Mouse (Mus musculus) neural tube, embryonic 13.5 days (tissue): ENCODE results near the gene Pcdh19. TPM values are rescaled to one million over a fixed set of nuclear protein-coding genes. Genes with fewer than 3 reads are reported as not detected.

Experiments used
- ATAC-seq: fragments of 200-750 bp; cut with Nextera tagmentation; 2 replicates; pipeline ENCODE4 v1.8.0; 2017; ENCODE audit warnings: low read depth, mild to moderate bottlenecking, moderate TSS enrichment, moderate library complexity
- H3K27ac ChIP-seq: fragments of 300-500 bp; sonication (generic); replicated peaks from 2 replicates; pipeline ENCODE4 v1.5.1; 2015; ENCODE audit warnings: moderate library complexity, mild to moderate bottlenecking, inconsistent platforms
- H3K27me3 ChIP-seq: fragments of 300-500 bp; sonication (generic); 2 replicates; pipeline ENCODE4 v1.6.1; 2015; ENCODE audit warnings: mild to moderate bottlenecking, inconsistent platforms
- H3K36me3 ChIP-seq: fragments of 300-500 bp; sonication (generic); 2 replicates; pipeline ENCODE4 v1.6.1; 2015; ENCODE audit warnings: mild to moderate bottlenecking, inconsistent platforms
- H3K4me1 ChIP-seq: fragments of 300-500 bp; sonication (generic); replicated peaks from 2 replicates; pipeline ENCODE4 v1.6.1; 2015; ENCODE audit warnings: inconsistent platforms
- H3K4me2 ChIP-seq: fragments of 300-500 bp; sonication (generic); 2 replicates; pipeline ENCODE4 v1.6.1; 2015; ENCODE audit warnings: inconsistent platforms, mild to moderate bottlenecking, moderate library complexity
- H3K4me3 ChIP-seq: fragments of 300-500 bp; sonication (generic); 2 replicates; pipeline ENCODE4 v1.5.1; 2015; ENCODE audit warnings: mild to moderate bottlenecking, inconsistent platforms
- H3K9ac ChIP-seq: fragments of 300-500 bp; sonication (generic); 2 replicates; pipeline ENCODE4 v1.6.1; 2015; ENCODE audit warnings: moderate library complexity, mild to moderate bottlenecking, inconsistent platforms
- H3K9me3 ChIP-seq: fragments of 300-500 bp; sonication (generic); 2 replicates; pipeline ENCODE4 v1.6.1; 2016; ENCODE audit warnings: inconsistent platforms
- WGBS: fragments of 180-500 bp; shearing (Covaris S2); methylation state at CpG from one replicate; pipeline ENCODE4 v1.1.7; 2015; 5-methylcytosine and 5-hydroxymethylcytosine counted together
- polyA plus RNA-seq: library from polyadenylated mRNA; unstranded; fragments of >200 nt; fragmentation: Nextera tagmentation; extraction: Ambion mirVana; gene quantifications from 2 replicates; pipeline ENCODE4 v1.2.1, GENCODE M21; 2015

Gene Pcdh19
- polyA plus RNA-seq, 1 experiment from 2014 or later, result 9.1 TPM

DNA sequence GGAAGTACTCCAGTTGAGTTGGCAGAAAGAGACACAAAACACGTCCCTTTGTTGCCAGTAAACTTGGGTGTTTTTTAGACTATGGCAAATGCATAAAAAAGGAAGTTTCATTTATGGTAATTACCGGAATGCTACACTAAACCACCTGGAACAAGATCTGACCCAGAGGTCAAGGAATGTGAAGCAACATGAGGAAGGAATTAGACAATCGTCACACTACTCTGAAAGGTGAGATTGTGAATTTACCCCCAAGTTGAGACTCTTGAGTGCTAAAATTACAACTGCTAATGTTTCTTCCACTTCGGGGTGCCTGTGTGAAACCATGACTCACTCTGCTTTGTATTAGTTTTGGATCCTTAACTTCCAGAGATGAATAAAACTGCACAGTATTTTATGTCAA lies 33.6 kb downstream of the Pcdh19 start:
- 75% methylated on average over 4 of the region's 4 CpGs for WGBS
- peaks cover 5% of the 10 kb centered on the region for H3K27me3 ChIP-seq
- 0 out of 2 replicates have a peak, but pooled peaks cover 6% of the 10 kb centered on the region for H3K4me1 ChIP-seq
- H3K4me3 ChIP-seq, result no peak overlapping the region
- no peaks in the 10 kb centered on the region for H3K36me3 ChIP-seq
- H3K9ac ChIP-seq, result no peak overlapping the region
- no peak for ATAC-seq
- no peaks in the 10 kb centered on the region for H3K9me3 ChIP-seq
- no peak overlapping the region for H3K4me2 ChIP-seq
- no peak overlapping the region for H3K27ac ChIP-seq

DNA sequence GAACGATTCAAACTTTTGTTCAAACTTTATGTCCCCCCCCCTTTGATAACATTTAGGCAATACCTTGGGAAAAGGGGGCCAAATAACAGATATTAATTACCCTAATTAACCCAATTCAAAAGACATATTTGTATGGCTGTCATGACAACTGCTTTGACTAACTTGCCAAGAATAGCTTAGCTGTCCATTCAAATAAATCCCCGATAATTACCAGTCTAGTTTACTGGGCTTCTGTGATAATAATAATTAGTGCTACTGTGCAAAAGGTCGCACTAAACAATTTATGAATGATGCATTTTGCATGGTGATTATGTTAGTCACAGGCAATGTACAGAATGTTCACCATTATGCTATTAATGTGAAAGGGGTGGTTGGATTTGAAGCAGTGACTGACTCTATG lies 35.7 kb downstream of the Pcdh19 start:
- H3K4me3 ChIP-seq, result no peak overlapping the region
- no peak overlapping the region for H3K27ac ChIP-seq
- H3K27me3 ChIP-seq, result peaks cover 5% of the 10 kb centered on the region; the same call in 1 of the 2 replicates
- no peaks in the 10 kb centered on the region for H3K9me3 ChIP-seq
- no peak for ATAC-seq
- H3K4me1 ChIP-seq, result 0 out of 2 replicates have a peak, but pooled peaks cover 6% of the 10 kb centered on the region
- WGBS, result 63% methylated on average over 3 of the region's 3 CpGs
- no peaks in the 10 kb centered on the region for H3K36me3 ChIP-seq
- H3K9ac ChIP-seq, result no peak overlapping the region
- H3K4me2 ChIP-seq, result no peak overlapping the region

DNA sequence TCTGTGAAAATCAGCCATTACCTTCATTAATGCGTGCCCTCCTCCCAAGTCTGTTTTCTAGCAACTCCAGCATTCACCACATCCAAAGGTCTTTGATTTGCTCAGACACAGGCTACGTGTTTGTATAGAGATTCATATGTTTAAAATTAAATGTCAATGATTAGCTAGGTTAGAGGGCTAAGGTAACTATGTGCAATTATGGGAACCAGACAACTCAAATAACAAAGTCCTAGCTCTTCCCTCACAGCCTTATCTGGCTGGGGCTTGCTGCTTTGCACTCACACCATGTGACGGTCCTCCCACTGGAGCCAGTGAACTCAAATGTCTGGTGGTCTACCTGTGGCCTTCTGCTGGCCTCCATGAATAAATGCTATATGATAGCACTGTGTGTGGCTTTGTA lies 38.4 kb downstream of the Pcdh19 start:
- Histone ChIP-seq H3K4me3 (no peak overlapping the region), H3K27ac (no peak overlapping the region), H3K36me3 (no peaks in the 10 kb centered on the region), H3K9me3 (no peaks in the 10 kb centered on the region), H3K4me1 (no peaks in the 10 kb centered on the region), H3K4me2 (no peak overlapping the region), H3K9ac (no peak overlapping the region), H3K27me3 (no peaks in the 10 kb centered on the region)
- ATAC-seq, result no peak
- WGBS, result 81% methylated on average over 3 of the region's 3 CpGs

GRCm38 (mm10) chrX:133647809-133648208 lies 41.0 kb downstream of the Pcdh19 start:
- no peaks in the 10 kb centered on the region for H3K27me3 ChIP-seq
- no peak overlapping the region for H3K27ac ChIP-seq
- no peak overlapping the region for H3K9ac ChIP-seq
- no peaks in the 10 kb centered on the region for H3K4me1 ChIP-seq
- H3K4me3 ChIP-seq, result no peak overlapping the region
- H3K4me2 ChIP-seq, result no peak overlapping the region
- H3K36me3 ChIP-seq, result no peaks in the 10 kb centered on the region
- no peaks in the 10 kb centered on the region for H3K9me3 ChIP-seq
- 72% methylated on average over 2 of the region's 2 CpGs for WGBS
- no peak for ATAC-seq

- Histone ChIP-seq H3K4me2 (no peak overlapping the region), H3K27me3 (no peaks in the 10 kb centered on the region; the same call in 1 of the 2 replicates), H3K36me3 (no peaks in the 10 kb centered on the region), H3K27ac (no peak overlapping the region), H3K4me3 (no peak overlapping the region), H3K4me1 (no peaks in the 10 kb centered on the region), H3K9ac (no peak overlapping the region), H3K9me3 (no peaks in the 10 kb centered on the region)
- no peak for ATAC-seq
Measured at GRCm38 (mm10) chrX:133639445-133639844, 49.3 kb downstream of the Pcdh19 start.

GRCm38 (mm10) chrX:133629538-133629937 lies 59.2 kb downstream of the Pcdh19 start:
- ATAC-seq, result no peak
- H3K36me3 ChIP-seq, result no peaks in the 10 kb centered on the region
- 79% methylated on average over 8 of the region's 8 CpGs for WGBS
- no peaks in the 10 kb centered on the region for H3K9me3 ChIP-seq
- no peak overlapping the region for H3K4me3 ChIP-seq
- H3K9ac ChIP-seq, result no peak overlapping the region
- H3K27ac ChIP-seq, result no peak overlapping the region
- no peak overlapping the region for H3K4me2 ChIP-seq
- H3K27me3 ChIP-seq, result no peaks in the 10 kb centered on the region
- H3K4me1 ChIP-seq, result no peaks in the 10 kb centered on the region

GRCm38 (mm10) chrX:133618222-133618621 lies 70.6 kb downstream of the Pcdh19 start:
- H3K36me3 ChIP-seq, result no peaks in the 10 kb centered on the region
- WGBS, result 78% methylated on average over 1 of the region's 1 CpGs
- no peak for ATAC-seq

GRCm38 (mm10) chrX:133605828-133606227 lies 83.0 kb downstream of the Pcdh19 start:
- no peaks in the 10 kb centered on the region for H3K4me1 ChIP-seq
- no peak overlapping the region for H3K4me2 ChIP-seq
- H3K9me3 ChIP-seq, result no peaks in the 10 kb centered on the region
- H3K36me3 ChIP-seq, result no peaks in the 10 kb centered on the region
- H3K9ac ChIP-seq, result no peak overlapping the region
- no peak overlapping the region for H3K27ac ChIP-seq
- no peak overlapping the region for H3K4me3 ChIP-seq
- no peak for ATAC-seq
- H3K27me3 ChIP-seq, result 0 out of 2 replicates have a peak, but pooled peaks cover 4% of the 10 kb centered on the region
- 70% methylated on average over 4 of the region's 4 CpGs for WGBS

More at GRCm38 (mm10) chrX:133618222-133618621, 70.6 kb downstream of the Pcdh19 start:
- no peak overlapping the region for H3K4me3 ChIP-seq
- H3K27me3 ChIP-seq, result no peaks in the 10 kb centered on the region
- no peak overlapping the region for H3K27ac ChIP-seq
- no peaks in the 10 kb centered on the region for H3K4me1 ChIP-seq
- H3K9me3 ChIP-seq, result no peaks in the 10 kb centered on the region
- H3K9ac ChIP-seq, result no peak overlapping the region
- H3K4me2 ChIP-seq, result no peak overlapping the region

DNA sequence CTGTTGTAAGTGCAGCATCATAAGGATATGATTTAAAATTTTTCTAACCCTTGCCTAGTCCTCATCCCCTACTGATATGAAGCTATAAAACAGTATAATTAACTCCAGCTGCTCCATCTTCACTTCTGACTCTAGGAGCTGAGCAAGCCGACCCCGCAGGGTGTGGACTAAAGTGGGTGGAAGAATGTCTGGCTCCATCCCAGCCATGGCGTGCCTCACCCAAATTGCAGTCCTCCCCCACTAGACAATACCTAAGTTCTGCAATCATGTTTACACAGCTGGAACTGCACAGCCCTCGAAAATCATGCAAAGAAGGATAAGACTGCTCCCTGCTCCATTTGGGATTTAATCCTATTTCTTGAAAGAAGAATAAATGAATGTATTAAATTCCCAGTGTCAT lies 84.5 kb downstream of the Pcdh19 start:
- H3K36me3 ChIP-seq, result no peaks in the 10 kb centered on the region
- H3K4me2 ChIP-seq, result no peak overlapping the region
- H3K4me3 ChIP-seq, result no peak overlapping the region
- no peak for ATAC-seq
- no peaks in the 10 kb centered on the region for H3K4me1 ChIP-seq
- 0 out of 2 replicates have a peak, but pooled peaks cover 4% of the 10 kb centered on the region for H3K27me3 ChIP-seq
- H3K27ac ChIP-seq, result no peak overlapping the region
- WGBS, result 46% methylated on average over 4 of the region's 4 CpGs
- no peak overlapping the region for H3K9ac ChIP-seq
- H3K9me3 ChIP-seq, result no peaks in the 10 kb centered on the region

DNA sequence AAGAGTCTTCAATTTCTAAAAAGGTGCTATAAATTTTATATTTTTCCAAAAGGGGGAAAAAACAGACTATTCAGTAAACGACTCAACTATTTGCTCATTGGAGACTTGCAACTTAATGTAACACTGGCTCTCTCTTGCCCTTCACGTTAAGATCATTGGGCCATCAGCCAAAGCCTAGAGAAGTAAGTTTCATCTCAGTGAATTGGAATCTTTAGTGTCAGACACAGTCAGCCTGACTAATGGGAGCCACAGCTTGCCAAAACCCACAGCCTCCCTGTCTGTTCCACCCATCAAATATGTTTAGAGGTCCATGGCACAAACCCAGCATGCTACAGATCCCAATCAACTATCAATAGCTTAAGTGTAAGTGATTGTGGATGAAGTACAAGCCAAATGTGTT lies 86.7 kb downstream of the Pcdh19 start:
- Histone ChIP-seq H3K9ac (no peak overlapping the region), H3K27ac (no peak overlapping the region), H3K36me3 (no peaks in the 10 kb centered on the region), H3K4me2 (no peak overlapping the region), H3K4me3 (no peak overlapping the region), H3K27me3 (no peaks in the 10 kb centered on the region), H3K4me1 (no peaks in the 10 kb centered on the region), H3K9me3 (no peaks in the 10 kb centered on the region)
- WGBS, result 72% methylated on average over 2 of the region's 2 CpGs
- no peak for ATAC-seq

- H3K27ac ChIP-seq, result no peak overlapping the region
- no peaks in the 10 kb centered on the region for H3K27me3 ChIP-seq
- H3K4me3 ChIP-seq, result no peak overlapping the region
- H3K36me3 ChIP-seq, result no peaks in the 10 kb centered on the region
- no peak for ATAC-seq
- H3K9ac ChIP-seq, result no peak overlapping the region
- H3K4me1 ChIP-seq, result no peaks in the 10 kb centered on the region
- WGBS, result 81% methylated on average over 1 of the region's 1 CpGs
- H3K4me2 ChIP-seq, result no peak overlapping the region
- no peaks in the 10 kb centered on the region for H3K9me3 ChIP-seq
Measured at GRCm38 (mm10) chrX:133601658-133602057, 87.1 kb downstream of the Pcdh19 start.

DNA sequence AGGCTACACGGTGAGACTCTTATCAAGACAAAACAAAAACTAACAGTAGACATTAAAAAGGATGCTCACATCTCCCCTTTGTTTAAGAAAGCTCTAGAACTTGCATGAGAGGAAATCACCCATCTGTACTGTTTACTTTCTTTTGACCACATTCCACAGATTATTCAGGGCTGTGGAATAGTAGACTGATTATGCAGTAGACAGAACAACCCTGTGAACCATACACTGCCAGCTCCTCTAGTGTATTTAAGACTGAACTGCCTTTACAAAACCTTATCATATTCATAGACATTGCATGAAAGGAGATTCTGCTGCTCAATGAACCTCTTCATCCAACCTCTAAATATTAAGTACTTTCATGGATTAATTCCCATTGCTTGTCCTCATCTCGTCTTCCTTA lies 87.6 kb downstream of the Pcdh19 start:
- WGBS, result 90% methylated on average over 2 of the region's 2 CpGs
- Histone ChIP-seq H3K27ac (no peak overlapping the region), H3K4me2 (no peak overlapping the region), H3K4me1 (no peaks in the 10 kb centered on the region), H3K9ac (no peak overlapping the region), H3K36me3 (no peaks in the 10 kb centered on the region), H3K27me3 (no peaks in the 10 kb centered on the region), H3K4me3 (no peak overlapping the region), H3K9me3 (no peaks in the 10 kb centered on the region)
- ATAC-seq, result no peak

- H3K4me2 ChIP-seq, result no peak overlapping the region
- H3K27me3 ChIP-seq, result no peaks in the 10 kb centered on the region
- no peaks in the 10 kb centered on the region for H3K4me1 ChIP-seq
- no peak overlapping the region for H3K4me3 ChIP-seq
- no peaks in the 10 kb centered on the region for H3K9me3 ChIP-seq
- 42% methylated on average over 4 of the region's 4 CpGs for WGBS
- no peak overlapping the region for H3K9ac ChIP-seq
- H3K27ac ChIP-seq, result no peak overlapping the region
- no peaks in the 10 kb centered on the region for H3K36me3 ChIP-seq
- no peak for ATAC-seq
Measured at GRCm38 (mm10) chrX:133575601-133576382, 113.0 kb downstream of the Pcdh19 start.
